Mouse (Mus musculus) adrenal gland (tissue): ENCODE results near the gene Dctpp1.

Source experiments
- intact Hi-C: fragments of 180-260 bp; cut with DNase I; formaldehyde crosslinking; loops from one replicate; pipeline ENCODE4 v1.15.1; 2025

Dctpp1 gene

GRCm38 (mm10) chr7:127232622-127233367 lies 27.7 kb downstream of the Dctpp1 start, which contains the start of the genes Zfp553 and Sept1:
Gene Zfp553 (plus strand): TSS chr7:127233061.
Gene Sept1 (minus strand): TSS chr7:127233130.
- intact Hi-C loops, result no loop called here

GRCm38 (mm10) chr7:127231826-127232621 lies 28.5 kb downstream of the Dctpp1 start:
- intact Hi-C loops, result no loop called here

GRCm38 (mm10) chr7:127231376-127231775 lies 29.1 kb downstream of the Dctpp1 start:
- intact Hi-C loops, result no loop called here

GRCm38 (mm10) chr7:127228615-127229303 lies 31.8 kb downstream of the Dctpp1 start:
- intact Hi-C loops, result no loop called here

GRCm38 (mm10) chr7:127225147-127225995 lies 35.1 kb downstream of the Dctpp1 start:
- intact Hi-C loops, result no loop called here

- intact Hi-C loops, result no loop called here
These were observed 35.9 kb downstream of the Dctpp1 start for GRCm38 (mm10) chr7:127224616-127225015.

- intact Hi-C loops, result no loop called here
These were observed 36.7 kb downstream of the Dctpp1 start for GRCm38 (mm10) chr7:127223515-127224478.

GRCm38 (mm10) chr7:127223106-127223505 lies 37.4 kb downstream of the Dctpp1 start:
- intact Hi-C loops, result no loop called here

- intact Hi-C loops, result no loop called here
These were observed 40.1 kb downstream of the Dctpp1 start for GRCm38 (mm10) chr7:127220440-127220839.

GRCm38 (mm10) chr7:127218670-127219069 lies 41.8 kb downstream of the Dctpp1 start:
- intact Hi-C loops, result no loop called here

- intact Hi-C loops, result no loop called here
These were observed 42.4 kb downstream of the Dctpp1 start for GRCm38 (mm10) chr7:127217901-127218642.

- intact Hi-C loops, result no loop called here
These were observed 43.0 kb downstream of the Dctpp1 start for GRCm38 (mm10) chr7:127217475-127217874.

- intact Hi-C loops, result no loop called here
These were observed 44.2 kb downstream of the Dctpp1 start for GRCm38 (mm10) chr7:127216307-127216706.

GRCm38 (mm10) chr7:127214981-127215871 lies 45.3 kb downstream of the Dctpp1 start:
- intact Hi-C loops, result no loop called here

- intact Hi-C loops, result no loop called here
These were observed 46.0 kb downstream of the Dctpp1 start for GRCm38 (mm10) chr7:127214521-127214920.

GRCm38 (mm10) chr7:127213930-127214329 lies 46.6 kb downstream of the Dctpp1 start:
- intact Hi-C loops, result no loop called here

GRCm38 (mm10) chr7:127213485-127213884 lies 47.0 kb downstream of the Dctpp1 start:
- intact Hi-C loops, result no loop called here
